Mouse (Mus musculus) heart, adult 18-20 months (tissue): ENCODE data around the gene Fut9. TPM values are rescaled to one million over a fixed set of nuclear protein-coding genes. Genes with fewer than 3 reads are reported as not detected.

ENCODE experiments used
- DNase-seq, 2 experiments: peaks; one replicate each; pipeline ENCODE4 v3.0.0; 2021 to 2022; ENCODE audit warnings: mixed read lengths in 1 of 2
- long read RNA-seq, 2 experiments: library from polyadenylated mRNA; stranded (forward); transcript quantifications; one replicate each; pipeline ENCODE4 v2.0.0; 2021
- total RNA-seq, 2 experiments: library from RNA; stranded (reverse); gene quantifications; 2 replicates each; pipeline ENCODE4 v1.2.3; 2021

Gene Fut9
- total RNA-seq, result under 1 TPM in 1 of 2 experiments, not detected in 1; 0.08 TPM
- long read RNA-seq, experiment 1, result 0 reads
- long read RNA-seq, experiment 2, result 0 reads

GRCm38 (mm10) chr4:25799476-25800283, at the start of gene Fut9:
TSS of gene Fut9 (minus strand) at chr4:25800244.
- no peak for DNase-seq

GRCm38 (mm10) chr4:25815783-25816182, 15.7 kb upstream of the Fut9 start:
- no peak for DNase-seq

- DNase-seq, result no peak
Observed at GRCm38 (mm10) chr4:25813340-25813739, 13.3 kb upstream of the Fut9 start.

GRCm38 (mm10) chr4:25810058-25810457, 10.0 kb upstream of the Fut9 start:
- DNase-seq, result no peak

GRCm38 (mm10) chr4:25801751-25802150, 1.7 kb upstream of the Fut9 start:
- no peak for DNase-seq

- no peak for DNase-seq
Observed at GRCm38 (mm10) chr4:25800284-25800616, 206 bp upstream of the Fut9 start.

- DNase-seq, result no peak
Observed at GRCm38 (mm10) chr4:25799051-25799475, 981 bp downstream of the Fut9 start.

- DNase-seq, result no peak
Observed at GRCm38 (mm10) chr4:25798412-25798811, 1.6 kb downstream of the Fut9 start.

- no peak for DNase-seq
Observed at GRCm38 (mm10) chr4:25796149-25796548, 3.9 kb downstream of the Fut9 start.

- no peak for DNase-seq
Observed at GRCm38 (mm10) chr4:25785276-25785675, 14.8 kb downstream of the Fut9 start.

GRCm38 (mm10) chr4:25768657-25769056, 31.4 kb downstream of the Fut9 start:
- no peak for DNase-seq

- no peak for DNase-seq
Observed at GRCm38 (mm10) chr4:25763091-25763490, 37.0 kb downstream of the Fut9 start.

- DNase-seq, result no peak
Observed at GRCm38 (mm10) chr4:25757909-25758548, 42.0 kb downstream of the Fut9 start.

GRCm38 (mm10) chr4:25741553-25741952, 58.5 kb downstream of the Fut9 start:
- DNase-seq, result no peak

GRCm38 (mm10) chr4:25738782-25739181, 61.3 kb downstream of the Fut9 start:
- no peak for DNase-seq

- DNase-seq, result no peak
Observed at GRCm38 (mm10) chr4:25721576-25721975, 78.5 kb downstream of the Fut9 start.

GRCm38 (mm10) chr4:25713907-25714306, 86.1 kb downstream of the Fut9 start:
- no peak for DNase-seq

- DNase-seq, result no peak
Observed at GRCm38 (mm10) chr4:25684976-25685375, 115.1 kb downstream of the Fut9 start.

GRCm38 (mm10) chr4:25664196-25664595, 135.8 kb downstream of the Fut9 start:
- DNase-seq, result no peak

- no peak for DNase-seq
Observed at GRCm38 (mm10) chr4:25661204-25661727, 138.8 kb downstream of the Fut9 start.

- no peak for DNase-seq
Observed at GRCm38 (mm10) chr4:25658792-25659191, 141.3 kb downstream of the Fut9 start.

- no peak for DNase-seq
Observed at GRCm38 (mm10) chr4:25651902-25652301, 148.1 kb downstream of the Fut9 start.

- DNase-seq, result no peak
Observed at GRCm38 (mm10) chr4:25648107-25648506, 151.9 kb downstream of the Fut9 start.
